Mouse (Mus musculus) kidney, adult 2 months (tissue): ENCODE results near the gene Acsl1.

ENCODE experiments used
- CTCF ChIP-seq: fragments of 200-500 bp; conservative IDR thresholded peaks from 2 replicates; pipeline ENCODE4 v1.5.1; 2011; ENCODE audit warnings: low read depth, mild to moderate bottlenecking, control low read depth, low read length, moderate library complexity, mixed read lengths; ENCODE audit not compliant: insufficient read depth, insufficient read length
- POLR2A ChIP-seq: fragments of 200-500 bp; IDR thresholded peaks from one replicate; pipeline ENCODE4 v1.6.1; 2011; ENCODE audit warnings: low read depth, low read length, control low read depth

GRCm38 (mm10) chr8:46433656-46434055 lies 37.2 kb upstream of the Acsl1 start:
- TF ChIP-seq CTCF (no peak), POLR2A (no peak)
